Mouse (Mus musculus): ENCODE data around the gene Psapl1. TPM values are rescaled to one million over a fixed set of nuclear protein-coding genes. Genes with fewer than 3 reads are reported as not detected.
"Not testable (repeated sequence)": the region's sequence is repeated elsewhere in the genome, so short reads cannot be mapped to it uniquely, and the experiment has no call there.

Gene Psapl1
- polyA plus RNA-seq, 1 experiment from 2014 or later: not detected

DNA sequence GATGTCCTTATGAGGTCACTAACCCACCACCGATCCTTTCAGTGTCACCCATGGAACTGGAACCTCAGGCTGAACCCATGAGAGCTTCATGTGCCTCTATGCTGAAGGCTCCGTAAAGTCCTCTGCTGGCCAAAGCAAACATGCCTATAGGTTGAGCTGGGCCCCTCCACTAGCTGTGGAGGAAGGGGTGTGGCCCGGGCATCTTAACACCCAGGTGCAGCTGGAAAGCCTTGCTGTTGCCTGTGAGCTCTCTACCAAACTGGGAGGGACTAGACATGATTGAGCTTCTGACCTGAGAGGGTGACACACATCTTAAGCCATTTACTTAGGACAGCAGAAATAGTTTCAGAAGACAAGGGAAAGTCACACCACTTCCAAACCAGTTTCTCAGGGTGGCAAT lies 5.0 kb downstream of the Psapl1 start:
- no peak overlapping the region for H3K9ac ChIP-seq
- H3K4me1 ChIP-seq (replicated peaks): no peaks in the 10 kb centered on the region
- no peaks in the 10 kb centered on the region for H3K9me3 ChIP-seq (replicated peaks)
- WGBS (ENCODE audit: insufficient replicate concordance): 66% methylated on average over 3 of the region's 3 CpGs
- no peak overlapping the region for H3K27ac ChIP-seq
- no peak overlapping the region for H3K4me2 ChIP-seq
- H3K27me3 ChIP-seq: no peaks in the 10 kb centered on the region
- ATAC-seq (ENCODE audit: low read depth): no peak
- H3K36me3 ChIP-seq: no peaks in the 10 kb centered on the region
- DNase-seq: no peak
- H3K4me3 ChIP-seq (replicated peaks): no peak overlapping the region

DNA sequence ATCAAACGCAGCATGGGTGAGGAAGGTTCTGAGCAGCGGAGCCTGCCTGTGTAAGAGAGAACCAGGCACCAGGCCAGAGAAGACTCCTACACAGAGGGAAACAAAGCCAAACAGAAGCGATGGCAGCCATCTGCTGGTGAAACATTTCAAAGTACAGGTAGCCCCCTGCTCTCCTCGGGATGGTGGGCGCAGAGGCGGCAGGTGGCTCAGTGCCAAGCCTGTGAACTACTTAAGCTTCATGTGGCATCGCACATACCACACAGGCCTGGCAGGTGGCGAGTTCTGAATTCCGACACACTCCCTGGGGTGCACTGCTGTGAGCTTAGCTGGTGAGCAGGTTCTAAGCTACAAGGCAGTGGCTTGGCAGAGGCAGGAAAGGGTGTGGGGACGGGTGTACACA lies 9.5 kb downstream of the Psapl1 start:
- no peaks in the 10 kb centered on the region for H3K36me3 ChIP-seq
- no peaks in the 10 kb centered on the region for H3K9me3 ChIP-seq (replicated peaks)
- H3K4me2 ChIP-seq: no peak overlapping the region
- DNase-seq: no peak
- no peaks in the 10 kb centered on the region for H3K27me3 ChIP-seq
- no peak for ATAC-seq (ENCODE audit: low read depth)
- H3K4me1 ChIP-seq (replicated peaks): no peaks in the 10 kb centered on the region
- H3K9ac ChIP-seq: no peak overlapping the region
- 66% methylated on average over 10 of the region's 10 CpGs for WGBS (ENCODE audit: insufficient replicate concordance)
- H3K27ac ChIP-seq: no peak overlapping the region
- no peak overlapping the region for H3K4me3 ChIP-seq (replicated peaks)

DNA sequence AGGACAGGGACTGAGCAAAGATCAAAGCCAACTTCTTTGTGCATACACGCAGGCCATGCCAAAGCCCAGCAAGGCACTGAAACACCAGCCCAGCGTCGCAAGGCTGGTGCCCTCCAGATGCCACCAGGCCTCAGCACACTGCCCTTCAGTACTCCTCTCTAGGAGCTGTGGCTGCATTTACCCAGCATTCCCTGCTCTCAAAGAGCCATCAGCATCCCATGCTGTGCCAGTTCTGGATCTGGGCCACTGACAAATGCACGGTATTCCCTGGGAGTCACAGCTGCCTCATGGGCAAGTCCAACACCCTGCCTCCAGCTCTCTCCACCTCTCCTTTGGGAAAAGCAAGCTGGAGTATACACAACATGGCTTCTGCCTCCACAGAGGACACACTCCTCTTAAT lies 16.3 kb downstream of the Psapl1 start:
- H3K4me3 ChIP-seq (replicated peaks): no peak overlapping the region
- H3K36me3 ChIP-seq: no peaks in the 10 kb centered on the region
- ATAC-seq (ENCODE audit: low read depth): no peak
- H3K27ac ChIP-seq: no peak overlapping the region
- H3K9ac ChIP-seq: no peak overlapping the region
- H3K27me3 ChIP-seq: no peaks in the 10 kb centered on the region
- no peaks in the 10 kb centered on the region for H3K4me1 ChIP-seq (replicated peaks)
- no peaks in the 10 kb centered on the region for H3K9me3 ChIP-seq (replicated peaks)
- no peak overlapping the region for H3K4me2 ChIP-seq
- 67% methylated on average over 4 of the region's 4 CpGs for WGBS (ENCODE audit: insufficient replicate concordance)
- DNase-seq: no peak

DNA sequence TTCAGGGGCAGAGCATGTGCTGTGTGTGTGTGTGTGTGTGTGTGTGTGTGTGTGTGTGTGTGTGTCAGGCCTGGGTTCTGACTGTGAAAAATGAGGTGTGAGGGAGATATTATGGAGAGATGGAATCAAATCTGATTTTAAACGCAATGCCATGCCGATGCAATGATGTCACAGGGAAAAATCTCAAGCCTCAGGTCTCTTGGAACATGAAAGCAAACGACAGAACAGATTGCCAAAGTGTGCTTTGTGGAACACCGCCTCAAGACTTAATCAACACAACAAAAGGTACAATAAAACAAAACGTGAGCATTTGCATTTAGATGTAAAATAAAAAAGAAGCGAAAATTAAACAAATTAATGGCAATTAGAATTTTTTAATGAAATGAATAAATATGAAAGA lies 16.8 kb downstream of the Psapl1 start:
- ATAC-seq (ENCODE audit: low read depth) (no peak), DNase-seq (no peak)
- no peaks in the 10 kb centered on the region for H3K36me3 ChIP-seq
- H3K4me3 ChIP-seq (replicated peaks): no peak overlapping the region
- no peak overlapping the region for H3K27ac ChIP-seq
- 51% methylated on average over 6 of the region's 6 CpGs for WGBS (ENCODE audit: insufficient replicate concordance)
- H3K4me1 ChIP-seq (replicated peaks): no peaks in the 10 kb centered on the region
- H3K9ac ChIP-seq: no peak overlapping the region
- H3K9me3 ChIP-seq (replicated peaks): no peaks in the 10 kb centered on the region
- H3K4me2 ChIP-seq: no peak overlapping the region
- H3K27me3 ChIP-seq: no peaks in the 10 kb centered on the region

DNA sequence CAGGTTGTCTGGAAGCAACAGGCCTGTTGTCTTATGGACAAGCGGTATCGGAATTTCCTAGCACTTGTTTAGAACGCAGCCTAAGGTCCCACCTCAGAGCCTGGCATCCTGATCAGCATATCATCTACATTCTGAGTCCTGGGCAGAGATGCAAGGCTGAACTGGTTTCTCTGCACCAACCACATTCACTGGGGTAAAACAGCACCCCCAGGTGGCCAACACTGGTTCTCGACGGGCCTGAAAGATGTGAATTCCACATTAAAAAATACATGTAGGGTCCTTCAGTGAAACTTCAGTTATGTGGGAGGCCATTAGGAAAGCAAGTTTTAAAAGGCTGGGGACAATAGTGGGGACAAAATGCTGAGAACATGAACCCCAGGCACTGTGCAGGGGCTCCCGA lies 20.0 kb downstream of the Psapl1 start:
- WGBS (ENCODE audit: insufficient replicate concordance): 51% methylated on average over 6 of the region's 6 CpGs
- H3K4me3 ChIP-seq (replicated peaks): no peak overlapping the region
- no peak overlapping the region for H3K4me2 ChIP-seq
- no peaks in the 10 kb centered on the region for H3K36me3 ChIP-seq
- DNase-seq (no peak), ATAC-seq (ENCODE audit: low read depth) (no peak)
- H3K9ac ChIP-seq: no peak overlapping the region
- no peaks in the 10 kb centered on the region for H3K27me3 ChIP-seq
- 0 out of 2 replicates have a peak, but pooled peaks cover 4% of the 10 kb centered on the region for H3K4me1 ChIP-seq (replicated peaks)
- no peaks in the 10 kb centered on the region for H3K9me3 ChIP-seq (replicated peaks)
- H3K27ac ChIP-seq: no peak overlapping the region

DNA sequence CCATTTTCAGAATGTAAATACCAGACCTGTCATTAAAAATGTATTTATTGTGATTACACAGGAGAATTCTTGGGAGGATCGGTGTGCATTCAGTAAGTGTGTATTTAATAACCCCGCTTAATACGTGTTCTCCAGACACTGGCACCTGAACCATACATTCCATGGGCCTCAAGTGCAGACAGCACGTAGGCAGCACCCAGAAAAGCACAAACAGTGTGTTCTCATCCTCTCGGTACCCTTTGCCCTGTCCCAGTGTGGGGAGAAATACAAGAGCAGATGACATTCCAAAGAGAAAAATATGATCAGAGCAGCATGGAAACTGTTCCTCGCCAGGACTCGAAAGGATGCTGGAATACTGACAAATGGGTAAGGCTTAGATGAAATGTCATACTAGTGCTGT lies 22.0 kb downstream of the Psapl1 start:
- 70% methylated on average over 7 of the region's 7 CpGs for WGBS (ENCODE audit: insufficient replicate concordance)
- DNase-seq (no peak), ATAC-seq (ENCODE audit: low read depth) (no peak)
- Histone ChIP-seq H3K9ac (no peak overlapping the region), H3K36me3 (no peaks in the 10 kb centered on the region), H3K9me3 (replicated peaks) (no peaks in the 10 kb centered on the region), H3K27ac (no peak overlapping the region), H3K4me2 (no peak overlapping the region), H3K4me3 (replicated peaks) (no peak overlapping the region), H3K4me1 (replicated peaks) (0 out of 2 replicates have a peak, but pooled peaks cover 5% of the 10 kb centered on the region), H3K27me3 (no peaks in the 10 kb centered on the region)

DNA sequence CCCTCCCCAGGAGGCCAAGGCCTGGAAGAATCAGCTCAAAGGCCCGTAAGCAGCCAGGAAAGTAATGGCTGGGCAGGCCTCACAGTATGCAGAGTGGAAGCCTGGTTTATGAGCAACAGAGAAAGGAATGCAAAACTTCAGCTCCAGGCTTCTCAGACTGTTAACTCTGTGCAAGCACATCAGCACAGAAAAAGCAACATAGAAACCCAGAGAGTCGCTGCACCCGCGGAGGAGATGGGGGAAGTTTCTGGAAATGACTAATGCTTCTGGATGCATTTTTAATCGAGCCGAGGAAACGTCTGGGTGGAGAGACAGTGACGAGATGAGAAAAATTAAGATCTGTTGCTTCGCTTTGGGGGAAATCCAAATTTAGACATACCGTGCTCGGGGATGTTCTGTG lies 22.5 kb downstream of the Psapl1 start:
- Histone ChIP-seq H3K9me3 (replicated peaks) (no peaks in the 10 kb centered on the region), H3K4me2 (no peak overlapping the region), H3K9ac (no peak overlapping the region), H3K27ac (no peak overlapping the region), H3K27me3 (no peaks in the 10 kb centered on the region), H3K4me1 (replicated peaks) (0 out of 2 replicates have a peak, but pooled peaks cover 5% of the 10 kb centered on the region), H3K36me3 (no peaks in the 10 kb centered on the region), H3K4me3 (replicated peaks) (no peak overlapping the region)
- ATAC-seq (ENCODE audit: low read depth) (no peak), DNase-seq (no peak)
- WGBS (ENCODE audit: insufficient replicate concordance): 57% methylated on average over 11 of the region's 11 CpGs

DNA sequence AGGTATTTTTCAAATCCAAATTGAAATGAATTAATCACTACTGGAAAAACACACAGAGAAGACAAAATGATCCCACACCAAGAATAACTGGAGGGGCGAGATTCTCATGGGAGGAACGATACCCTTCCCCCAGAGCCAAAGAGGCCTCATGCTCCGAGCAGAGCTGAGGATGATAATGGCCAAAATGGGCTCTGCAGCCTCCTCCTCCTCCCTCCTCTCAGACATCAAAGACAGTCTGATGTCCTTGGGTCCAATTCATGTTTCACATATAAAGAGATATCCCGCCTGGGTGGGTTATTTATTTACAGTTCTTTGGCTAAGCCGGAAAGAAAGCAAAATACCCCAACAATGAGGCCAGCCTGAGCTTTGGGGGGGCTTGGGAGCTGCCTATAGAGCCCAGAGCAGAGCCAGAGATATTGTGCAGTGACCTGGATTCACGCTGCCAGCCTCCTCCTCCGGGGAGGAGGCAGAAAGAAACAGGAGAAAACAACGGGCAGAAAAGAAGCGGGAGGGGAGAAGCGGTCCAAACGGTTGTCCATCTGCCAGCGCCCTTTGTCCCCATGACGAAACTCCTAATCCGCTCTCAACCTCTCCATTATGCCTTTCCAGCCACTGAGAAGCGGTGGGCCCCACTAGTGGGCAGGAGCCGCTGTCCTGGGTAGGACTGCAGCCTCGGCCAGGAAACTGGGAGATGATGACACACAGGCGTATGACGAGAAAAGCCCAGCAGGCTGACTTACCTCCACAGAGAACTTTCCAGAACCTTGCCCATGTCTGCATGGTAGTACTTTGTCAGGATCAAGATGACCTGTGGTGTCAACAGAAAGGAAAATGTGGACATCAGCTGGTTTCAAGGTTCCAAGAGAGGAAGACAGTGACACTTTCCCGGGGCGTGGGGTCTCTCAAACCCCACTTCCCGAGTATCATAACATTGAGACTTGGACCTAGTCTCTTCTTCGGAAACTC lies 24.9 kb downstream of the Psapl1 start:
- H3K9ac ChIP-seq: no peak overlapping the region; the same call in 1 of the 2 replicates
- no peaks in the 10 kb centered on the region for H3K9me3 ChIP-seq (replicated peaks)
- no peaks in the 10 kb centered on the region for H3K36me3 ChIP-seq
- H3K4me3 ChIP-seq (replicated peaks): no peak overlapping the region
- ATAC-seq (ENCODE audit: low read depth): no peak
- H3K4me2 ChIP-seq: no peak overlapping the region
- H3K27me3 ChIP-seq: no peaks in the 10 kb centered on the region
- no peak overlapping the region for H3K27ac ChIP-seq
- 0 out of 2 replicates have a peak, but pooled peaks cover 5% of the 10 kb centered on the region for H3K4me1 ChIP-seq (replicated peaks)
- no peak for DNase-seq
- WGBS (ENCODE audit: insufficient replicate concordance): 61% methylated on average over 23 of the region's 23 CpGs

DNA sequence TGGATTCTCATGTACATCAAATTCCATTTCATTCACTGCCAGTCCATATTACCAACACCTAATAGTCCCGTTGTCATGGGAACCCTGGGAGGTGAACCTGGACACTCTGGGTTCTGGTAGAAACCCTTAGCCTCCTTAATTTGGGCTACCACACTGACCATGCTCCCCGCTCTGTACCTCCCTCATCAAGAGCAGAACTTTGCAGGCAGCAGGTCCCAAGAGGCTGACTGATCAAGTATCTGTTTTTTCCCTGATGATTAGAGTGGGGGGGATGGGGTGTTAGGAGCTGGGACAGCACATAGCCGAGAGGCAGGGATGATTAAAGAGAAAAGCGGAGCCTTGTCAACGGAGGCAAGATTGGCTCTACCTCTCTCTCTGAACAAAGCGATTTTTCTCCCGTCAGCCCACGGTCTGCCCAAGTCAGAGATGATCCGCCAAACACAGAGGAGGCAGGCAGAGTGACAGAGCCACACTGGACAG lies 26.5 kb downstream of the Psapl1 start:
- H3K27me3 ChIP-seq: no peaks in the 10 kb centered on the region
- no peak for ATAC-seq (ENCODE audit: low read depth)
- 65% methylated on average over 9 of the region's 9 CpGs for WGBS (ENCODE audit: insufficient replicate concordance)

DNA sequence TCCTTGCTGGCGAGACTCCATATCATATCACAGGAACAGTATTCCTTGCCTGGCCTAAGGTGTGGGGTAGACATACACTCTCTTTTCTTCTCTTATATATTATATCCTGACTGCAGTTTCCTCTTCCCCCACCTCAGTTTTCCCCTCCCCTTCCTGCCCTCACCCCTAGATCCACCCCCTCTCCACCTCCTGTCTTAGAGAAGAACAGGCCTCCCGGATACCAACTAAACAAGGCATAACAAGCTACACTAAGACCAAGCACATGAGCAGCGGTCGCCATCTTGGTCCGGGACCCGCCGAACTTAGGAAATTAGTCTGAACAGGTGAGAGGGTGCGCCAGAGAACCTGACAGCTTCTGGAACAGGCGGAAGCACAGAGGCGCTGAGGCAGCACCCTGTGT lies 33.7 kb downstream of the Psapl1 start:
- H3K4me3 ChIP-seq (replicated peaks); ATAC-seq (ENCODE audit: low read depth); H3K9me3 ChIP-seq (replicated peaks); H3K27me3 ChIP-seq; H3K4me2 ChIP-seq; H3K36me3 ChIP-seq; DNase-seq; H3K27ac ChIP-seq; H3K4me1 ChIP-seq (replicated peaks); H3K9ac ChIP-seq: not testable (repeated sequence)
- 90% methylated on average over 7 of the region's 10 CpGs for WGBS (ENCODE audit: insufficient replicate concordance)

More for the DNA sequence above, 26.5 kb downstream of the Psapl1 start:
- no peak overlapping the region for H3K27ac ChIP-seq
- no peak for DNase-seq
- H3K4me1 ChIP-seq (replicated peaks): 0 out of 2 replicates have a peak, but pooled peaks cover 5% of the 10 kb centered on the region
- no peak overlapping the region for H3K4me2 ChIP-seq
- no peak overlapping the region for H3K9ac ChIP-seq
- no peaks in the 10 kb centered on the region for H3K36me3 ChIP-seq
- no peak overlapping the region for H3K4me3 ChIP-seq (replicated peaks)
- no peaks in the 10 kb centered on the region for H3K9me3 ChIP-seq (replicated peaks)

DNA sequence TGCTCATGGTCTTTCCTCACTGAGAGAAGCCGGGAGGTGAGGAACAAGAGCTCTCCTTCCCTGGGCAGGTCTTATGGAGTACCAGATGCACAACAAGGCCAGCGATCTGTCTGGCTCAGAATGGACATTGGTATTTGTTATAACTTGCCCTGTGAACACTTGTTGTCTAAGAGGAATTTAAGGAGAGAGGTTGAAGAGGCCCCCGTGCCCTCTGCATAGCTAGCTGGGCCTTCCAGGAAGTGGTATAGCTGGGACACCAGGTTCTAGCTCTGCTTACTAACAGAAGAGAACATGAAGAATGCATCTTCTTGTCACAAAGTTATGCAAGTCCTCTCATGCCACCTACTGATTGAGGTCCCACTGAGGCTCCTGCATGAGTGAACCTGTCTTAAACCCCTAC lies 44.2 kb downstream of the Psapl1 start:
- no peak overlapping the region for H3K9ac ChIP-seq
- H3K4me2 ChIP-seq: no peak overlapping the region
- no peak for ATAC-seq (ENCODE audit: low read depth)
- H3K9me3 ChIP-seq (replicated peaks): no peaks in the 10 kb centered on the region
- no peaks in the 10 kb centered on the region for H3K36me3 ChIP-seq
- no peaks in the 10 kb centered on the region for H3K27me3 ChIP-seq
- H3K27ac ChIP-seq: no peak overlapping the region
- H3K4me1 ChIP-seq (replicated peaks): no peaks in the 10 kb centered on the region
- DNase-seq: no peak
- no peak overlapping the region for H3K4me3 ChIP-seq (replicated peaks)
- WGBS (ENCODE audit: insufficient replicate concordance): 64% methylated on average over 3 of the region's 3 CpGs
